Mouse (Mus musculus) adrenal gland, postnatal 14 days (tissue): ENCODE data around the gene Gm49510. TPM values are rescaled to one million over a fixed set of nuclear protein-coding genes. Genes with fewer than 3 reads are reported as not detected.

Experiments used
- DNase-seq: peaks from one replicate; pipeline ENCODE4 v3.0.0; 2021; ENCODE audit warnings: mixed read lengths
- total RNA-seq: library from RNA; stranded (reverse); gene quantifications from 2 replicates; pipeline ENCODE4 v1.2.3, GENCODE M21; 2021

Gene Gm49510
- total RNA-seq, 1 experiment from 2014 or later, result not detected

- peak; percentile 85 for DNase-seq
Observed at GRCm38 (mm10) chr15:78915660-78916017, 16.2 kb downstream of the Gm49510 start.

- DNase-seq, result no peak
Observed at GRCm38 (mm10) chr15:78916052-78916826, 16.8 kb downstream of the Gm49510 start.

GRCm38 (mm10) chr15:78918126-78918525 lies 18.7 kb downstream of the Gm49510 start:
- no peak for DNase-seq

- no peak for DNase-seq
Observed at GRCm38 (mm10) chr15:78919914-78920313, 20.4 kb downstream of the Gm49510 start.

GRCm38 (mm10) chr15:78922700-78923099 lies 23.2 kb downstream of the Gm49510 start:
- no peak for DNase-seq

GRCm38 (mm10) chr15:78923585-78923984 lies 24.1 kb downstream of the Gm49510 start:
- DNase-seq, result no peak

- peak; percentile 82 for DNase-seq
Observed at GRCm38 (mm10) chr15:78925129-78925528, 25.7 kb downstream of the Gm49510 start.

- DNase-seq, result peak; percentile 94
Observed at GRCm38 (mm10) chr15:78926021-78926919, 26.8 kb downstream of the Gm49510 start, which contains the start of gene Lgals1. Gene Lgals1, plus strand, starts transcription at chr15:78926725.

GRCm38 (mm10) chr15:78927021-78927787 lies 27.7 kb downstream of the Gm49510 start:
- peak; percentile 74 for DNase-seq

GRCm38 (mm10) chr15:78927788-78928457 lies 28.5 kb downstream of the Gm49510 start:
- peak; percentile 86 for DNase-seq

GRCm38 (mm10) chr15:78928539-78928938 lies 29.1 kb downstream of the Gm49510 start:
- no peak for DNase-seq

- DNase-seq, result no peak
Observed at GRCm38 (mm10) chr15:78930192-78930706, 30.8 kb downstream of the Gm49510 start.

GRCm38 (mm10) chr15:78930801-78931426 lies 31.4 kb downstream of the Gm49510 start:
- no peak for DNase-seq

GRCm38 (mm10) chr15:78931577-78931976 lies 32.1 kb downstream of the Gm49510 start:
- peak; percentile 84 for DNase-seq

GRCm38 (mm10) chr15:78934784-78935320 lies 35.4 kb downstream of the Gm49510 start, which contains the start of gene Nol12:
Gene Nol12, plus strand, starts transcription at chr15:78934933.
- peak; percentile 87 for DNase-seq

- no peak for DNase-seq
Observed at GRCm38 (mm10) chr15:78936403-78936802, 36.9 kb downstream of the Gm49510 start.

GRCm38 (mm10) chr15:78937311-78937710 lies 37.8 kb downstream of the Gm49510 start:
- no peak for DNase-seq

- peak; percentile 39 for DNase-seq
Observed at GRCm38 (mm10) chr15:78937963-78938362, 38.5 kb downstream of the Gm49510 start.

GRCm38 (mm10) chr15:78940325-78940724 lies 40.9 kb downstream of the Gm49510 start:
- no peak for DNase-seq

- DNase-seq, result peak; percentile 92
Observed at GRCm38 (mm10) chr15:78942663-78943062, 43.2 kb downstream of the Gm49510 start.

- DNase-seq, result no peak
Observed at GRCm38 (mm10) chr15:78946232-78946631, 46.8 kb downstream of the Gm49510 start.
